Mouse (Mus musculus): ENCODE data around the gene Slc25a42. TPM values are rescaled to one million over a fixed set of nuclear protein-coding genes. Genes with fewer than 3 reads are reported as not detected.
A peak's percentile ranks its signal among the peaks of the same experiment; 100 is the strongest.

Gene Slc25a42
- polyA plus RNA-seq, 1 experiment from 2014 or later, result 3.9 TPM

GRCm38 (mm10) chr8:70172043-70172681 lies 39.9 kb downstream of the Slc25a42 start, which contains the start of gene Tmem161a:
Gene Tmem161a, plus strand, starts transcription at chr8:70172356.
- Histone ChIP-seq H3K27ac (ENCODE audit: low read depth) (peak within 1 kb of the TSS; percentile 14; the same call in 1 of the 2 replicates), H3K4me2 (ENCODE audit: low read length) (peak within 1 kb of the TSS; percentile 62), H3K4me3 (ENCODE audit: low read depth, low read length) (peak within 1 kb of the TSS; percentile 75), H3K36me3 (ENCODE audit: control insufficient read depth, insufficient read depth, low read length) (peaks cover 7% of the 10 kb centered on the region; the same call in 1 of the 2 replicates), H3K9ac (ENCODE audit: low read length) (peak within 1 kb of the TSS; percentile 77), H3K9me3 (ENCODE audit: control insufficient read depth, low read length) (no peaks in the 10 kb centered on the region), H3K4me1 (replicated peaks; ENCODE audit: control insufficient read depth, insufficient read depth, low read length) (peaks cover 11% of the 10 kb centered on the region), H3K27me3 (replicated peaks; ENCODE audit: control insufficient read depth, insufficient read depth, low read length) (no peaks in the 10 kb centered on the region; the same call in 1 of the 2 replicates)
- peak; percentile 97 for ATAC-seq (replicated peaks; ENCODE audit: low FRiP score, low TSS enrichment, low read depth)
- peak; percentile 94 for DNase-seq (ENCODE audit: low spot score)
- WGBS, result 2% methylated on average over 27 of the region's 27 CpGs

DNA sequence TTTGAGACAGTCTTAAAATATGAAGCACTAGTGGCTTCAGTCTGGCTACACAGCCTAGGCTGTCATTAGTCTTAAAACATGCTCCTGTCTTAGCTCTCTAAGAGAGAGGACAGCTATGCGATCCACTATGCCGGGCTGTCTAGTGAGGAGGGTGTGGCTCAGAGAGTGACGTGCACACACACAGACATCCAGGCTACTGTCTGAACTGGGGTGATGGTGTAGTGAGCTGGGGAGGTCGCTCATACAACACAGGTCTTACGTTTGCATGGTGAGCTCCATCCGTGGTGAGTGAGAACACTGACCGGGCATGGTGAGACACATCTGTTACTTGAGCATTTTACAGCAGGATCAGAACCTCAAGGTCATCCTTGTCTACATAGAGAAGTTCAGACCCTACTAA lies 40.9 kb downstream of the Slc25a42 start:
- Histone ChIP-seq H3K9me3 (ENCODE audit: control insufficient read depth, low read length) (no peaks in the 10 kb centered on the region), H3K4me1 (replicated peaks; ENCODE audit: control insufficient read depth, insufficient read depth, low read length) (peaks cover 11% of the 10 kb centered on the region), H3K4me3 (ENCODE audit: low read depth, low read length) (no peak overlapping the region), H3K9ac (ENCODE audit: low read length) (no peak overlapping the region), H3K36me3 (ENCODE audit: control insufficient read depth, insufficient read depth, low read length) (no peaks in the 10 kb centered on the region), H3K4me2 (ENCODE audit: low read length) (peak overlapping the region; percentile 62), H3K27me3 (replicated peaks; ENCODE audit: control insufficient read depth, insufficient read depth, low read length) (no peaks in the 10 kb centered on the region; the same call in none of the 2 replicates), H3K27ac (ENCODE audit: low read depth) (peak overlapping the region; percentile 9; the same call in 1 of the 2 replicates)
- ATAC-seq (replicated peaks; ENCODE audit: low FRiP score, low TSS enrichment, low read depth) (no peak; the same call in 1 of the 2 replicates), DNase-seq (ENCODE audit: low spot score) (no peak)
- 88% methylated on average over 7 of the region's 7 CpGs for WGBS

GRCm38 (mm10) chr8:70170748-70171147 lies 41.4 kb downstream of the Slc25a42 start:
- Histone ChIP-seq H3K4me2 (ENCODE audit: low read length) (no peak overlapping the region), H3K4me1 (replicated peaks; ENCODE audit: control insufficient read depth, insufficient read depth, low read length) (peaks cover 11% of the 10 kb centered on the region), H3K36me3 (ENCODE audit: control insufficient read depth, insufficient read depth, low read length) (no peaks in the 10 kb centered on the region), H3K4me3 (ENCODE audit: low read depth, low read length) (no peak overlapping the region), H3K27me3 (replicated peaks; ENCODE audit: control insufficient read depth, insufficient read depth, low read length) (peaks cover 5% of the 10 kb centered on the region), H3K27ac (ENCODE audit: low read depth) (no peak overlapping the region), H3K9ac (ENCODE audit: low read length) (no peak overlapping the region), H3K9me3 (ENCODE audit: control insufficient read depth, low read length) (no peaks in the 10 kb centered on the region)
- 73% methylated on average over 3 of the region's 3 CpGs for WGBS
- DNase-seq (ENCODE audit: low spot score) (no peak), ATAC-seq (replicated peaks; ENCODE audit: low FRiP score, low TSS enrichment, low read depth) (no peak)

GRCm38 (mm10) chr8:70170116-70170515 lies 42.0 kb downstream of the Slc25a42 start:
- peaks cover 11% of the 10 kb centered on the region for H3K27me3 ChIP-seq (replicated peaks; ENCODE audit: control insufficient read depth, insufficient read depth, low read length)
- H3K9me3 ChIP-seq (ENCODE audit: control insufficient read depth, low read length), result no peaks in the 10 kb centered on the region
- ATAC-seq (replicated peaks; ENCODE audit: low FRiP score, low TSS enrichment, low read depth), result no peak
- WGBS, result 79% methylated on average over 3 of the region's 3 CpGs
- peaks cover 11% of the 10 kb centered on the region for H3K4me1 ChIP-seq (replicated peaks; ENCODE audit: control insufficient read depth, insufficient read depth, low read length)
- H3K27ac ChIP-seq (ENCODE audit: low read depth), result no peak overlapping the region
- H3K36me3 ChIP-seq (ENCODE audit: control insufficient read depth, insufficient read depth, low read length), result no peaks in the 10 kb centered on the region
- no peak overlapping the region for H3K4me2 ChIP-seq (ENCODE audit: low read length)
- no peak overlapping the region for H3K9ac ChIP-seq (ENCODE audit: low read length)
- no peak for DNase-seq (ENCODE audit: low spot score)
- H3K4me3 ChIP-seq (ENCODE audit: low read depth, low read length), result no peak overlapping the region

GRCm38 (mm10) chr8:70166504-70167110 lies 45.5 kb downstream of the Slc25a42 start:
- peak overlapping the region; percentile 45 for H3K4me2 ChIP-seq (ENCODE audit: low read length)
- DNase-seq (ENCODE audit: low spot score) (peak; percentile 89), ATAC-seq (replicated peaks; ENCODE audit: low FRiP score, low TSS enrichment, low read depth) (peak; percentile 77)
- H3K9me3 ChIP-seq (ENCODE audit: control insufficient read depth, low read length), result no peaks in the 10 kb centered on the region
- 2% methylated on average over 21 of the region's 21 CpGs for WGBS
- H3K4me1 ChIP-seq (replicated peaks; ENCODE audit: control insufficient read depth, insufficient read depth, low read length), result peaks cover under 1% of the 10 kb centered on the region; the same call in 1 of the 2 replicates
- 0 out of 2 replicates have a peak overlapping the region, but pooled peaks have one; percentile 8 for H3K4me3 ChIP-seq (ENCODE audit: low read depth, low read length)
- H3K27me3 ChIP-seq (replicated peaks; ENCODE audit: control insufficient read depth, insufficient read depth, low read length), result peaks cover 12% of the 10 kb centered on the region
- no peak overlapping the region for H3K27ac ChIP-seq (ENCODE audit: low read depth)
- no peak overlapping the region for H3K9ac ChIP-seq (ENCODE audit: low read length)
- H3K36me3 ChIP-seq (ENCODE audit: control insufficient read depth, insufficient read depth, low read length), result no peaks in the 10 kb centered on the region

DNA sequence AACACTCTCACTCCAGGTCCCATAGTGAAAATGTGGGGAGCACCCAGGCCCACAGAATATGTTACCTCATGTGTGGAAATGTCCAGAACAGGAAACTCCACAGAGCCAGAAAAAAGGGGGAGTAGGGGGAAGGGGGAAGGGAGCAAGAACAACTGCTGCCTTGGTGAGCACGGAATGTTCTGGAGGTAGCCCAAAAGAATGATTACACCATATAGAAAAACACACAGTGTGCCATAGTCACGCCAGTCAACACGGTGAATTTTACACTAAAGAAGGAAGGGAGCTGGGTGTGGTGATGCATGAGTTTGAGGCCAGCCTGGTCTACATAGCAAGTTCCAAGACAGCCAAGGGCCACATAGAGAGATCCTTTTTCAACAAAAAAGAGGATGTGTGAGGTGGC lies 48.8 kb downstream of the Slc25a42 start:
- H3K9me3 ChIP-seq (ENCODE audit: control insufficient read depth, low read length), result no peaks in the 10 kb centered on the region
- no peaks in the 10 kb centered on the region; the same call in 1 of the 2 replicates for H3K4me1 ChIP-seq (replicated peaks; ENCODE audit: control insufficient read depth, insufficient read depth, low read length)
- H3K9ac ChIP-seq (ENCODE audit: low read length), result no peak overlapping the region
- H3K27ac ChIP-seq (ENCODE audit: low read depth), result no peak overlapping the region
- no peaks in the 10 kb centered on the region for H3K36me3 ChIP-seq (ENCODE audit: control insufficient read depth, insufficient read depth, low read length)
- no peak overlapping the region for H3K4me3 ChIP-seq (ENCODE audit: low read depth, low read length)
- H3K4me2 ChIP-seq (ENCODE audit: low read length), result no peak overlapping the region
- H3K27me3 ChIP-seq (replicated peaks; ENCODE audit: control insufficient read depth, insufficient read depth, low read length), result peaks cover 12% of the 10 kb centered on the region
- no peak for DNase-seq (ENCODE audit: low spot score)
- 84% methylated on average over 3 of the region's 3 CpGs for WGBS
- no peak for ATAC-seq (replicated peaks; ENCODE audit: low FRiP score, low TSS enrichment, low read depth)

- WGBS, result 64% methylated on average over 13 of the region's 13 CpGs
- H3K9me3 ChIP-seq (ENCODE audit: control insufficient read depth, low read length), result no peaks in the 10 kb centered on the region
- ATAC-seq (replicated peaks; ENCODE audit: low FRiP score, low TSS enrichment, low read depth), result no peak
These were observed 52.1 kb downstream of the Slc25a42 start for GRCm38 (mm10) chr8:70160015-70160414.

GRCm38 (mm10) chr8:70159211-70159610 lies 52.9 kb downstream of the Slc25a42 start:
- Histone ChIP-seq H3K4me3 (ENCODE audit: low read depth, low read length) (no peak overlapping the region), H3K9me3 (ENCODE audit: control insufficient read depth, low read length) (no peaks in the 10 kb centered on the region), H3K9ac (ENCODE audit: low read length) (no peak overlapping the region), H3K27ac (ENCODE audit: low read depth) (no peak overlapping the region), H3K27me3 (replicated peaks; ENCODE audit: control insufficient read depth, insufficient read depth, low read length) (no peaks in the 10 kb centered on the region), H3K4me1 (replicated peaks; ENCODE audit: control insufficient read depth, insufficient read depth, low read length) (no peaks in the 10 kb centered on the region), H3K36me3 (ENCODE audit: control insufficient read depth, insufficient read depth, low read length) (no peaks in the 10 kb centered on the region), H3K4me2 (ENCODE audit: low read length) (no peak overlapping the region)
- DNase-seq (ENCODE audit: low spot score) (no peak), ATAC-seq (replicated peaks; ENCODE audit: low FRiP score, low TSS enrichment, low read depth) (no peak)
- 80% methylated on average over 4 of the region's 4 CpGs for WGBS

More at GRCm38 (mm10) chr8:70160015-70160414, 52.1 kb downstream of the Slc25a42 start:
- Histone ChIP-seq H3K36me3 (ENCODE audit: control insufficient read depth, insufficient read depth, low read length) (no peaks in the 10 kb centered on the region), H3K9ac (ENCODE audit: low read length) (no peak overlapping the region), H3K4me3 (ENCODE audit: low read depth, low read length) (no peak overlapping the region), H3K4me2 (ENCODE audit: low read length) (no peak overlapping the region), H3K27me3 (replicated peaks; ENCODE audit: control insufficient read depth, insufficient read depth, low read length) (peaks cover under 1% of the 10 kb centered on the region; the same call in 1 of the 2 replicates), H3K27ac (ENCODE audit: low read depth) (no peak overlapping the region), H3K4me1 (replicated peaks; ENCODE audit: control insufficient read depth, insufficient read depth, low read length) (no peaks in the 10 kb centered on the region)
- no peak for DNase-seq (ENCODE audit: low spot score)

All from intestine, embryonic 14.5 days (tissue).